ENCODE assay signal across 18 mouse cellular contexts in the genomic region with DNA sequence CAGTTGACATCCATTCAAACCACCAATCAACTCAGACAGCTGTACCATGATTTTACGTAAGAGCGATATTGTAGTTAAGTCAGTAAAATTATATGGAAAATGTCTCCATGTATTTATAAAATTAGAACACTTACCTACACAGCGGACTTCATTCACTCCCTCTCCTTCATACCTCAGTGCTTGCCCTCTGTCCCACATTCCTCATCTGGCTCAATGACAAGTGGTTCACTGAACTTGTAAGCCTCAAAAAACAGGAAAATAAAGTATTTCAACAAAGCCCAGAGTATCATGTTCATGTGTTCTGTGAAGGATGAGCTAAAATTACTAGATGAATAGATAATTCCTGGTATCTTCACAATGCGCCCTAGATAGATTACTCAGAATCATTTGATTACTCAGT.
A peak's percentile ranks its signal among the peaks of the same experiment; 100 is the strongest.
DNase-seq lines count a peak whose midpoint lies in the region; ATAC-seq and TF ChIP-seq lines count a peak whose summit lies in the region.
"Had no signal": no experiment of that assay in that cellular context is flagged by ENCODE, and none has a peak within 500 bp of the region (broad histone marks: within the 10 kb centered on the region; RNA-seq: fewer than 3 reads in every experiment).

No protein-coding gene starts in this region.

- ATAC-seq in kidney, embryonic 15.5 days (replicated peaks; ENCODE audit: low FRiP score), result no peak
- no peak for ATAC-seq in kidney, embryonic 14.5 days (ENCODE audit: low FRiP score, low TSS enrichment)
- no peak for ATAC-seq in liver, embryonic 11.5 days (replicated peaks; ENCODE audit: low FRiP score)
- ATAC-seq: CD4-positive, CD25-positive, alpha-beta regulatory T cell, adult 4 months; forebrain, embryonic 13.5 days; forebrain, embryonic 16.5 days had no signal

- H3K27me3 ChIP-seq in kidney, embryonic 15.5 days, result no peaks in the 10 kb centered on the region
- H3K27me3 ChIP-seq in kidney, embryonic 14.5 days (ENCODE audit: control insufficient read depth, insufficient read depth, low read length), result no peaks in the 10 kb centered on the region
- H3K27me3 ChIP-seq in liver, adult 2 months (ENCODE audit: control insufficient read depth, insufficient read depth, low read length), result no peaks in the 10 kb centered on the region
- H3K27me3 ChIP-seq in liver, embryonic 11.5 days (replicated peaks; ENCODE audit: control insufficient read depth, insufficient read depth, low read length), result no peaks in the 10 kb centered on the region
- H3K27me3 ChIP-seq: forebrain, embryonic 13.5 days; hindbrain, embryonic 12.5 days had no signal

- H3K9me3 ChIP-seq in kidney, embryonic 15.5 days (replicated peaks), result no peaks in the 10 kb centered on the region
- no peaks in the 10 kb centered on the region for H3K9me3 ChIP-seq in kidney, embryonic 14.5 days (ENCODE audit: control insufficient read depth, low read length)
- no peaks in the 10 kb centered on the region for H3K9me3 ChIP-seq in liver, embryonic 11.5 days (ENCODE audit: control insufficient read depth, low read length)
- H3K9me3 ChIP-seq: forebrain, embryonic 10.5 days; forebrain, embryonic 13.5 days; hindbrain, embryonic 12.5 days had no signal

- H3K79me2 ChIP-seq in liver, adult 2 months (ENCODE audit: control insufficient read depth, insufficient read depth, low read length), result no peaks in the 10 kb centered on the region

- H3K4me2 ChIP-seq in kidney, embryonic 15.5 days, result no peak overlapping the region
- no peak overlapping the region for H3K4me2 ChIP-seq in kidney, embryonic 14.5 days (replicated peaks; ENCODE audit: low read depth, low read length)
- no peak overlapping the region for H3K4me2 ChIP-seq in liver, embryonic 11.5 days
- H3K4me2 ChIP-seq: forebrain, embryonic 13.5 days; heart, embryonic 11.5 days; hindbrain, embryonic 12.5 days had no signal

- H3K4me1 ChIP-seq in kidney, embryonic 15.5 days, result no peaks in the 10 kb centered on the region
- no peaks in the 10 kb centered on the region for H3K4me1 ChIP-seq in kidney, embryonic 14.5 days (ENCODE audit: control insufficient read depth, insufficient read depth, low read length)
- H3K4me1 ChIP-seq in liver, adult 2 months (ENCODE audit: control insufficient read depth, insufficient read depth, low read length), result peaks cover 1% of the 10 kb centered on the region; the same call in 1 of the 2 replicates
- no peaks in the 10 kb centered on the region for H3K4me1 ChIP-seq in liver, embryonic 11.5 days (replicated peaks; ENCODE audit: control insufficient read depth, insufficient read depth, low read length)

- TF ChIP-seq CTCF in liver, adult 2 months (IDR thresholded peaks at IDR 0.05; ENCODE audit: low read depth, low read length), result no peak

- no peak overlapping the region for H3K27ac ChIP-seq in kidney, embryonic 15.5 days
- no peak overlapping the region for H3K27ac ChIP-seq in kidney, embryonic 14.5 days (ENCODE audit: low read depth, low read length)
- H3K27ac ChIP-seq in liver, adult 2 months (replicated peaks; ENCODE audit: insufficient read depth, low read depth, low read length), result no peak overlapping the region
- H3K27ac ChIP-seq in liver, embryonic 11.5 days (ENCODE audit: low read depth, low read length), result no peak overlapping the region
- H3K27ac ChIP-seq: forebrain, embryonic 10.5 days; forebrain, embryonic 13.5 days; gastrocnemius, adult 2 months; hindbrain, embryonic 12.5 days had no signal

- no peak for TF ChIP-seq POLR2A in liver, adult 2 months (IDR thresholded peaks at IDR 0.05; ENCODE audit: extremely low read depth, insufficient read depth, low read length)

- DNase-seq in kidney, adult 18-20 months, result peak; percentile 16
- DNase-seq in kidney, adult 9 months, result peak; percentile 76
- peak; percentile 22 for DNase-seq in liver, adult 2 months (ENCODE audit: extremely low read depth, low read depth, low spot score)
- no peak for DNase-seq in liver, embryonic 11.5 days (ENCODE audit: low spot score)
- peak; percentile 61 to 63 for DNase-seq in kidney, postnatal 36 days
- no peak for DNase-seq in yolk sac, embryonic 10.5 days (ENCODE audit: low spot score)
- DNase-seq: adrenal gland, adult 8-10 months; gastrocnemius, adult 2 months; gastrocnemius, postnatal 14 days; heart, adult 11 months had no signal

- H3K36me3 ChIP-seq in kidney, embryonic 15.5 days, result no peaks in the 10 kb centered on the region
- no peaks in the 10 kb centered on the region for H3K36me3 ChIP-seq in kidney, embryonic 14.5 days (ENCODE audit: control insufficient read depth, insufficient read depth, low read length)
- no peaks in the 10 kb centered on the region for H3K36me3 ChIP-seq in liver, adult 2 months (ENCODE audit: control insufficient read depth, insufficient read depth, low read length)
- H3K36me3 ChIP-seq in liver, embryonic 11.5 days (ENCODE audit: control insufficient read depth, insufficient read depth, low read length), result no peaks in the 10 kb centered on the region
- H3K36me3 ChIP-seq: forebrain, embryonic 10.5 days; hindbrain, embryonic 12.5 days had no signal

- no peak overlapping the region for H3K4me3 ChIP-seq in kidney, embryonic 15.5 days (replicated peaks)
- H3K4me3 ChIP-seq in kidney, embryonic 14.5 days (ENCODE audit: low read length), result no peak overlapping the region
- H3K4me3 ChIP-seq in liver, adult 2 months (ENCODE audit: insufficient read depth, low read depth, low read length), result no peak overlapping the region
- H3K4me3 ChIP-seq in liver, embryonic 11.5 days (ENCODE audit: low read depth, low read length), result no peak overlapping the region
- H3K4me3 ChIP-seq: forebrain, embryonic 10.5 days; forebrain, embryonic 13.5 days; gastrocnemius, adult 2 months; hindbrain, embryonic 12.5 days had no signal

- 85% methylated on average over 4 of the region's 4 CpGs for WGBS in kidney, embryonic 15.5 days
- WGBS in kidney, embryonic 14.5 days, result 91% methylated on average over 4 of the region's 4 CpGs
- WGBS in liver, adult 2 months, result 69% methylated on average over 4 of the region's 4 CpGs
- WGBS in liver, embryonic 11.5 days, result 93% methylated on average over 4 of the region's 4 CpGs

- no peak overlapping the region for H3K9ac ChIP-seq in kidney, embryonic 15.5 days
- no peak overlapping the region for H3K9ac ChIP-seq in kidney, embryonic 14.5 days (ENCODE audit: low read depth, low read length)
- H3K9ac ChIP-seq in liver, adult 2 months (ENCODE audit: low read depth, low read length), result no peak overlapping the region
- no peak overlapping the region for H3K9ac ChIP-seq in liver, embryonic 11.5 days (ENCODE audit: low read depth, low read length)
- H3K9ac ChIP-seq: forebrain, embryonic 13.5 days; hindbrain, embryonic 12.5 days had no signal

Comparison
In these comparisons a context has a peak if more than half of its experiments do, and no peak if none do; other contexts are left out.
1. DNase-seq: peak in kidney, adult 18-20 months (single experiment), kidney, adult 9 months (single experiment), liver, adult 2 months (single experiment) and kidney, postnatal 36 days (2 of 2); none in liver, embryonic 11.5 days (single experiment) and yolk sac, embryonic 10.5 days (single experiment).